In the genomic region with DNA sequence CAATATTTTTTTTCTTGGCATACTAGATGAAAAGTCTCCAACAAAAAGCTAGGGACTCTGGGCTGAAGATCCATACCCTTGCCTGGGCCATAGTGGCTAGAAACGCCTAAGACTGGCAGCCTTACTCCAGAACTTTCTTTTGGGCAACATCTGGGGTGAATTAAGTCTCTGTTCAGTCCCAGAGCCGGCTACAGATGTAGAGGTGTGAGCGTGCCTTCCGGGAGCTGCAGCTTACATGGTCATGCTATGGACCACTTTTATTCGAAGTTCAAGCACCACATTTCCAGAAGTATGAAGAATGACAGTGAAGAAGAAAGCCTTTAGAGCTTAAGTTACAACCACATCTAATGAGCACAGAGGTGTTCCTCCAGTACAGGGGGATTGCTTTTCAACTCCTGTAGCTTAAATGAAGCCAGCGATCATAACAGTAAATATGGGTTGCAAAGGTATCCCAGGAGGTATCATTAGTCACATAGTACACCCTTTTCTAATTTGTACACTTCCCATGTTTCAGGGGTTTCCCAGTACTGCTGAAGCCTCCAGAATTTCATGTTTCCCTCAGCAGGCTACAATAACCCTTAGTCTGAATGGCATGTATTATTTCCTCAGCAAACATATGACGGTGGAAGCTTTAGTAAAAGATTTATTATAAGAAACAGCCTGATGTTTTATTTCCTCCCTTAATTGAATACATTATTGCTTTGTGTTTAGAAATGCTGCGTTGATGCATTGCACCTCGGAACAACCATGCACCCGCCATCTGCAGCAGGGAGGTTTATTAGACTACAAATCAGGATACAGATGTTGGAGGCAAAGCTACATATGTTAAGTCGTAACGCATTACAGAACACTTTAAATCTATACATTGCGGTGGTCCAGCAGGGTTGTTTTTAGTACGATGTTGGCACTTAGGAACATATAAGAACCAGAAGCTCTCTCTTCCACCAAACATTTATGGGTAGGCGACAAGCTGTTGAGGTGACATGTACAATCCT, we compare ENCODE assay signal across 26 mouse cellular contexts. TPM values are rescaled to one million over a fixed set of nuclear protein-coding genes. Genes with fewer than 3 reads are reported as not detected.
A peak's percentile ranks its signal among the peaks of the same experiment; 100 is the strongest.
DNase-seq lines count a peak whose midpoint lies in the region; ATAC-seq and TF ChIP-seq lines count a peak whose summit lies in the region.
"Had no signal": no experiment of that assay in that cellular context is flagged by ENCODE, and none has a peak within 500 bp of the region (broad histone marks: within the 10 kb centered on the region; RNA-seq: fewer than 3 reads in every experiment).

No protein-coding gene starts in this region.

- H3K4me2 ChIP-seq in embryonic facial prominence, embryonic 11.5 days (ENCODE audit: low read depth, low read length): no peak overlapping the region
- H3K4me2 ChIP-seq in limb, embryonic 13.5 days (replicated peaks): peak overlapping the region; percentile 21
- H3K4me2 ChIP-seq: embryonic facial prominence, embryonic 15.5 days; heart, embryonic 13.5 days; kidney, embryonic 15.5 days; midbrain, embryonic 15.5 days had no signal

- H3K4me3 ChIP-seq in E14TG2a.4 (replicated peaks; ENCODE audit: low read length): no peak overlapping the region
- H3K4me3 ChIP-seq in embryonic facial prominence, embryonic 11.5 days (ENCODE audit: low read depth, low read length): no peak overlapping the region
- no peak overlapping the region for H3K4me3 ChIP-seq in limb, embryonic 13.5 days
- H3K4me3 ChIP-seq: embryonic facial prominence, embryonic 15.5 days; forebrain, embryonic 10.5 days; heart, embryonic 13.5 days; kidney, embryonic 15.5 days; megakaryocyte, embryonic 14.5 days; midbrain, embryonic 15.5 days; myocyte had no signal

- 0 out of 2 replicates have a peak, but pooled peaks cover 5% of the 10 kb centered on the region for H3K27me3 ChIP-seq in E14TG2a.4 (ENCODE audit: insufficient read depth, low read length)
- no peaks in the 10 kb centered on the region for H3K27me3 ChIP-seq in embryonic facial prominence, embryonic 11.5 days (ENCODE audit: control insufficient read depth, insufficient read depth, low read length)
- H3K27me3 ChIP-seq in limb, embryonic 13.5 days: peaks cover 63% of the 10 kb centered on the region
- H3K27me3 ChIP-seq: midbrain, embryonic 15.5 days had no signal

- no peaks in the 10 kb centered on the region for H3K36me3 ChIP-seq in E14TG2a.4 (ENCODE audit: insufficient read depth, low read length)
- H3K36me3 ChIP-seq in embryonic facial prominence, embryonic 11.5 days (replicated peaks; ENCODE audit: control insufficient read depth, insufficient read depth, low read depth, low read length): no peaks in the 10 kb centered on the region
- no peaks in the 10 kb centered on the region for H3K36me3 ChIP-seq in limb, embryonic 13.5 days
- H3K36me3 ChIP-seq: embryonic facial prominence, embryonic 15.5 days; forebrain, embryonic 10.5 days; G1E; heart, embryonic 13.5 days; kidney, embryonic 15.5 days; midbrain, embryonic 15.5 days had no signal

- WGBS in embryonic facial prominence, embryonic 11.5 days: 66% methylated on average over 15 of the region's 15 CpGs
- WGBS in limb, embryonic 13.5 days: 17% methylated on average over 15 of the region's 15 CpGs

- H3K9me3 ChIP-seq in E14TG2a.4 (ENCODE audit: low read length): no peaks in the 10 kb centered on the region
- H3K9me3 ChIP-seq in embryonic facial prominence, embryonic 11.5 days (replicated peaks; ENCODE audit: control insufficient read depth, low read length): no peaks in the 10 kb centered on the region
- no peaks in the 10 kb centered on the region for H3K9me3 ChIP-seq in limb, embryonic 13.5 days
- H3K9me3 ChIP-seq: embryonic facial prominence, embryonic 15.5 days; forebrain, embryonic 10.5 days; G1E; heart, embryonic 13.5 days; kidney, embryonic 15.5 days; megakaryocyte, embryonic 14.5 days; midbrain, embryonic 15.5 days had no signal

- peak; percentile 35 for DNase-seq in embryo, embryonic 10 days (ENCODE audit: low spot score)
- DNase-seq in embryo, embryonic 9.5 days (ENCODE audit: extremely low spot score): no peak
- DNase-seq in embryonic facial prominence, embryonic 11.5 days (ENCODE audit: low spot score): peak; percentile 72
- no peak for DNase-seq in cerebellum, postnatal 25 days
- DNase-seq in frontal cortex, postnatal 10 days (ENCODE audit: low spot score in 2 of 2): no peak
- no peak for DNase-seq in cerebellum, postnatal 36 days
- DNase-seq: adrenal gland, postnatal 36 days; cerebellum, adult 11-12 months; cerebellum, postnatal 14 days; heart, postnatal 4 days; kidney, postnatal 4 days; lung, adult 18-20 months; lung, postnatal 14 days; right cerebral cortex, postnatal 4 days; thymus, postnatal 14 days had no signal

- peaks cover 9% of the 10 kb centered on the region; the same call in 1 of the 2 replicates for H3K4me1 ChIP-seq in E14TG2a.4 (replicated peaks; ENCODE audit: low read depth, low read length)
- no peaks in the 10 kb centered on the region for H3K4me1 ChIP-seq in embryonic facial prominence, embryonic 11.5 days (ENCODE audit: control insufficient read depth, insufficient read depth, low read length)
- H3K4me1 ChIP-seq in limb, embryonic 13.5 days: peaks cover 37% of the 10 kb centered on the region
- H3K4me1 ChIP-seq: forebrain, embryonic 10.5 days; megakaryocyte, embryonic 14.5 days; midbrain, embryonic 15.5 days had no signal

- H3K27ac ChIP-seq in embryonic facial prominence, embryonic 11.5 days (replicated peaks; ENCODE audit: low read depth, low read length): no peak overlapping the region
- no peak overlapping the region for H3K27ac ChIP-seq in limb, embryonic 13.5 days
- H3K27ac ChIP-seq: embryonic facial prominence, embryonic 15.5 days; forebrain, embryonic 10.5 days; heart, embryonic 13.5 days; kidney, embryonic 15.5 days; midbrain, embryonic 15.5 days had no signal

- no peak overlapping the region for H3K9ac ChIP-seq in embryonic facial prominence, embryonic 11.5 days (replicated peaks; ENCODE audit: low read length)
- H3K9ac ChIP-seq in limb, embryonic 13.5 days: no peak overlapping the region
- H3K9ac ChIP-seq: embryonic facial prominence, embryonic 15.5 days; heart, embryonic 13.5 days; kidney, embryonic 15.5 days; midbrain, embryonic 15.5 days had no signal

- peak; percentile 22; the same call in 1 of the 2 replicates for TF ChIP-seq CTCF in E14TG2a.4 (conservative IDR thresholded peaks at IDR 0.05; ENCODE audit: low read length)

- no peak for ATAC-seq in embryonic facial prominence, embryonic 11.5 days (replicated peaks; ENCODE audit: insufficient number of reproducible peaks, low FRiP score, low TSS enrichment, low read depth)
- peak; percentile 79; the same call in 1 of the 2 replicates for ATAC-seq in limb, embryonic 13.5 days (ENCODE audit: low FRiP score, low read depth)
- ATAC-seq: inflammation-experienced regulatory T-cells, adult 6 months; midbrain, embryonic 15.5 days had no signal

RNA-seq across cellular contexts. Expression of a gene that starts 41.5 kb away (rescaled TPM):
- polyA plus RNA-seq in embryonic facial prominence, embryonic 11.5 days (2014; fragmentation: Nextera tagmentation; extraction: Ambion mirVana): 10.4 and 10.5 TPM in 2 replicates
- polyA plus RNA-seq in limb, embryonic 13.5 days (2015; fragmentation: Nextera tagmentation; extraction: Ambion mirVana): 14.2 and 14.8 TPM in 2 replicates

Comparison
In these comparisons a context has a peak if more than half of its experiments do, and no peak if none do; other contexts are left out.
1. DNase-seq: peak in embryo, embryonic 10 days (single experiment) and embryonic facial prominence, embryonic 11.5 days (single experiment); none in embryo, embryonic 9.5 days (single experiment), cerebellum, postnatal 25 days (0 of 2), frontal cortex, postnatal 10 days (0 of 2) and cerebellum, postnatal 36 days (0 of 2).